Mouse (Mus musculus) hindbrain, embryonic 10.5 days (tissue): ENCODE measurements around the gene Eif1. TPM values are rescaled to one million over a fixed set of nuclear protein-coding genes. Genes with fewer than 3 reads are reported as not detected.

ENCODE experiments used
- DNase-seq: peaks from one replicate; pipeline ENCODE4 v3.0.0-alpha.2; 2017; ENCODE audit warnings: low spot score
- H3K27ac ChIP-seq: fragments of 300-500 bp; sonication (generic); 2 replicates; pipeline ENCODE4 v1.5.1; 2016; ENCODE audit warnings: mild to moderate bottlenecking, moderate library complexity
- H3K27me3 ChIP-seq: fragments of 300-500 bp; sonication (generic); 2 replicates; pipeline ENCODE4 v1.6.1; 2016; ENCODE audit warnings: mild to moderate bottlenecking; ENCODE audit not compliant: poor library complexity, insufficient read depth, severe bottlenecking
- H3K36me3 ChIP-seq: fragments of 300-500 bp; sonication (generic); 2 replicates; pipeline ENCODE4 v1.6.1; 2016; ENCODE audit warnings: mild to moderate bottlenecking, moderate library complexity
- H3K4me1 ChIP-seq: fragments of 300-500 bp; sonication (generic); replicated peaks from 2 replicates; pipeline ENCODE4 v1.6.1; 2016; ENCODE audit warnings: mild to moderate bottlenecking
- H3K4me3 ChIP-seq: fragments of 300-500 bp; sonication (generic); 2 replicates; pipeline ENCODE4 v1.5.1; 2016; ENCODE audit warnings: mild to moderate bottlenecking, moderate library complexity
- H3K9me3 ChIP-seq: fragments of 300-500 bp; sonication (generic); 2 replicates; pipeline ENCODE4 v1.6.1; 2016; ENCODE audit warnings: mild to moderate bottlenecking, moderate library complexity
- WGBS: fragments of 180-500 bp; shearing (Covaris S2); methylation state at CpG from one replicate; pipeline ENCODE4 v1.1.7; 2016; 5-methylcytosine and 5-hydroxymethylcytosine counted together
- polyA plus RNA-seq: library from polyadenylated mRNA; unstranded; fragments of >200 nt; fragmentation: Nextera tagmentation; extraction: Ambion mirVana; gene quantifications from 2 replicates; pipeline ENCODE4 v1.2.1, GENCODE M21; 2016

The Eif1 gene
- polyA plus RNA-seq, 1 experiment from 2014 or later: 1,728 TPM

DNA sequence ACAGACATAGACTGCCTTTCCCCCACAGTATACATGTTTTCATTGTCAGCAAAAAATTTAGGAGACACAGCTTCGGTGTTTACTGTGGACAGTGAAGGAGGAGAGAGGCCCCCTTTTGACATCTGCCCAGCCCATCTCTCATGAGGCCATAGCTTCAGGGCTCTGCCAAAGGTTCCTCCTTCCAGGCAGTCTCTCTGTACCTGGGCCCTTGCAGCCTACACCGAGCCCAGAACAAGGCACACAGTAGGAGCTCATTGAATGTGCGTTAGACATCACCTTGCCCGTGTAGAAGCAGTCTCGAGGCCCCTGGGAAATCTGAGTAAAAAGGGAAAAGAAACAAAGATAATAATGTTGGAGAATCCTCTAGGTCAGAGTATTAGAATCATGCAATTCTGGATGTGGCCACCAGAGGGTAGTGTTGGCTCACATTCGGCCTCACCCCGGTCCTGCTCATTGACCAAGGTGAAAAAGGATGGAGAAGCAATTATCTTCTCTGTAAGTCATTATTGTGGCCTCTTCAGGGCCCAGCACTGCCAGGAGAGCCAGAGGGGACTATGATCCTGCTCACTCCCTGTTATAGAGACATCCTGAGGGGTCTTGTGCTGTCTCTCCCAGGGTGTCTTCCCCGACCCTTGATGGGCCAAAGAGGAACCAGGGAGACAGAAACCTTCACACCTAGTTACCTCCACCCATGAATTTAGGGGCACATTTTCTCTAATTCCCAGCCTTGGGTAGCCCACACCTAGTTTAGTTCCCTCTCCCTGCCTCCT lies 42.7 kb downstream of the Eif1 start:
- peaks cover 47% of the 10 kb centered on the region for H3K27me3 ChIP-seq
- no peaks in the 10 kb centered on the region for H3K36me3 ChIP-seq
- H3K27ac ChIP-seq: no peak overlapping the region
- peaks cover 21% of the 10 kb centered on the region for H3K4me1 ChIP-seq
- 13% methylated on average over 8 of the region's 8 CpGs for WGBS
- H3K9me3 ChIP-seq: no peaks in the 10 kb centered on the region
- peak; percentile 80 for DNase-seq
- no peak overlapping the region for H3K4me3 ChIP-seq

DNA sequence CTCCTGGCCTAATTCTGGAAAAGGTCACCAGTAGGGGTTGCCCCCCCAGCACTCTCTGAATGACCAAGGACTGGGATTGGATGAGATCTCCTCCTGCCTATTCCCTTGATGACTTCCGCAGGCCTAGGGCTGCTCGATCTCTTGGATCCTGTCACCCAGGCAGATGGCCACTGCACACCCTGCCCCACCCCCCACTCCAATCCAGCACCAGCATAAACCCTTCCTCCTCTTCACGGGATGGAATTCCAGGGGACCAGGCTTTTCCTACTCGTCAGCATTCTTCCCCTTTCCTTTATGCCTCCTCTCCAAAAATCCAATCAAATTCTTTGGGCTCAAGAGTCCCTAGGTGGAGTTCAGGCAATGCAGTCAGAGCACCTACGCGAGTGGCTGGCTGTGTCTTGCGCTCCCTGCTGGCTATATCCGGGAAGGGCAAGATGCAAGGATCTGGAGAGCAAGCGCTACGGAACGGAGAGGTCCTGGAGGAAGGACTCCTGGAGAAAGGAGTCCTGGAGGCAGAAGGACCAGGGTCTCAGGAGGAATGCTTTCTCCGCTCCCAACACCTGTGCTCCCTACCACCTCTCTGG lies 43.4 kb downstream of the Eif1 start:
- peak; percentile 75 for DNase-seq
- Histone ChIP-seq H3K36me3 (no peaks in the 10 kb centered on the region), H3K27ac (no peak overlapping the region), H3K27me3 (peaks cover 40% of the 10 kb centered on the region), H3K4me1 (peaks cover 21% of the 10 kb centered on the region), H3K4me3 (no peak overlapping the region; the same call in 1 of the 2 replicates), H3K9me3 (no peaks in the 10 kb centered on the region)
- 20% methylated on average over 12 of the region's 12 CpGs for WGBS

GRCm38 (mm10) chr11:100369145-100369544 lies 49.5 kb downstream of the Eif1 start:
- Histone ChIP-seq H3K36me3 (peaks cover 37% of the 10 kb centered on the region), H3K4me3 (no peak overlapping the region), H3K9me3 (no peaks in the 10 kb centered on the region), H3K27me3 (0 out of 2 replicates have a peak, but pooled peaks cover 1% of the 10 kb centered on the region), H3K4me1 (peaks cover 26% of the 10 kb centered on the region), H3K27ac (no peak overlapping the region)
- 89% methylated on average over 7 of the region's 7 CpGs for WGBS
- DNase-seq: no peak

- Histone ChIP-seq H3K9me3 (no peaks in the 10 kb centered on the region), H3K27ac (no peak overlapping the region), H3K36me3 (peaks cover 40% of the 10 kb centered on the region), H3K27me3 (no peaks in the 10 kb centered on the region), H3K4me1 (peaks cover 21% of the 10 kb centered on the region), H3K4me3 (no peak overlapping the region)
- 83% methylated on average over 8 of the region's 8 CpGs for WGBS
- no peak for DNase-seq
These were observed 50.1 kb downstream of the Eif1 start for GRCm38 (mm10) chr11:100369822-100370221.

Other genes starting within 250 kb of the Eif1 start
- gene Krt32, start 231.7 kb upstream of the Eif1 start, polyA plus RNA-seq: not detected in 2 replicates
- not detected in 2 replicates for gene Krt35, start 223.6 kb upstream of the Eif1 start, polyA plus RNA-seq
- gene Krt36, start 214.3 kb upstream of the Eif1 start, polyA plus RNA-seq: not detected in 2 replicates
- gene Krt13, start 198.3 kb upstream of the Eif1 start, polyA plus RNA-seq: 0.43 TPM in 1 of 2 replicates, not detected in the other
- gene Krt15, start 184.0 kb upstream of the Eif1 start, polyA plus RNA-seq: 0.73 and 2.9 TPM in 2 replicates
- gene Krt19, start 171.2 kb upstream of the Eif1 start, polyA plus RNA-seq: 11.4 and 12.7 TPM in 2 replicates
- not detected in 2 replicates for gene Krt9, start 126.6 kb upstream of the Eif1 start, polyA plus RNA-seq
- 1.5 and 1.9 TPM in 2 replicates for gene Krt14, start 112.3 kb upstream of the Eif1 start, polyA plus RNA-seq
- not detected in 2 replicates for gene Krt16, start 71.0 kb upstream of the Eif1 start, polyA plus RNA-seq
- 0.16 TPM in 1 of 2 replicates, not detected in the other for gene Krt17, start 58.9 kb upstream of the Eif1 start, polyA plus RNA-seq
- gene Krt42, start 50.0 kb upstream of the Eif1 start, polyA plus RNA-seq: not detected in 2 replicates
- gene Gast, start 14.5 kb downstream of the Eif1 start, polyA plus RNA-seq: 0.90 TPM in 1 of 2 replicates, not detected in the other
- gene Hap1, start 36.2 kb downstream of the Eif1 start, polyA plus RNA-seq: 33.2 and 37.7 TPM in 2 replicates
- gene Jup, start 77.9 kb downstream of the Eif1 start, polyA plus RNA-seq: 45.0 and 53.6 TPM in 2 replicates
- gene P3h4, start 95.0 kb downstream of the Eif1 start, polyA plus RNA-seq: 27.0 and 27.8 TPM in 2 replicates
- 51.0 and 52.0 TPM in 2 replicates for gene Fkbp10, start 95.8 kb downstream of the Eif1 start, polyA plus RNA-seq
- gene Nt5c3b, start 121.9 kb downstream of the Eif1 start, polyA plus RNA-seq: 115 and 121 TPM in 2 replicates
- 0.58 and 0.63 TPM in 2 replicates for gene Klhl10, start 122.0 kb downstream of the Eif1 start, polyA plus RNA-seq
- gene Klhl11, start 152.9 kb downstream of the Eif1 start, polyA plus RNA-seq: 6.1 and 6.9 TPM in 2 replicates
- 356 and 388 TPM in 2 replicates for gene Acly, start 208.1 kb downstream of the Eif1 start, polyA plus RNA-seq
- 3.2 and 3.3 TPM in 2 replicates for gene Ttc25, start 225.7 kb downstream of the Eif1 start, polyA plus RNA-seq